Mouse (Mus musculus): Measurements from ENCODE around the gene Mogs. TPM values are rescaled to one million over a fixed set of nuclear protein-coding genes. Genes with fewer than 3 reads are reported as not detected.

Gene Mogs
- polyA plus RNA-seq, 1 experiment = 33.2 TPM

- Histone ChIP-seq H3K4me2 (ENCODE audit: low read depth) (no peak overlapping the region), H3K4me3 (no peak overlapping the region), H3K36me3 (ENCODE audit: control insufficient read depth, insufficient read depth) (no peaks in the 10 kb centered on the region), H3K79me2 (ENCODE audit: control insufficient read depth, insufficient read depth) (no peaks in the 10 kb centered on the region), H3K27me3 (ENCODE audit: control insufficient read depth, insufficient read depth, insufficient read length) (peaks cover 70% of the 10 kb centered on the region), H3ac (ENCODE audit: control insufficient read depth, insufficient read length) (no peak overlapping the region)
- TF ChIP-seq MAX (IDR thresholded peaks at IDR 0.05; ENCODE audit: low read depth) (no peak), MYOG (IDR thresholded peaks at IDR 0.05; ENCODE audit: control insufficient read depth in 1 of 3, insufficient read depth in 1 of 3, insufficient read length in 2 of 3, low read depth in 2 of 3) (no peak), TCF3 (IDR thresholded peaks at IDR 0.05; ENCODE audit: insufficient read length, low read depth) (no peak), E2F4 (IDR thresholded peaks at IDR 0.05; ENCODE audit: insufficient read depth) (no peak), USF1 (IDR thresholded peaks at IDR 0.05; ENCODE audit: low read depth) (no peak), SRF (IDR thresholded peaks at IDR 0.05; ENCODE audit: control insufficient read depth, insufficient read length, low read depth) (no peak), MYOD1 (IDR thresholded peaks at IDR 0.05; ENCODE audit: control insufficient read depth in 1 of 3, insufficient read length in 2 of 3, low read depth in 2 of 3) (no peak), CEBPB (IDR thresholded peaks at IDR 0.05; ENCODE audit: insufficient read depth, poor library complexity, severe bottlenecking) (no peak), TCF12 (IDR thresholded peaks at IDR 0.05; ENCODE audit: insufficient read depth, poor library complexity, severe bottlenecking) (no peak), REST (IDR thresholded peaks at IDR 0.05; ENCODE audit: insufficient read depth, insufficient read length) (no peak), POLR2A (IDR thresholded peaks at IDR 0.05; ENCODE audit: insufficient read length, low read depth) (no peak), POLR2AphosphoS2 (IDR thresholded peaks at IDR 0.05; ENCODE audit: insufficient read length, low read depth) (no peak)
These were observed 46.4 kb upstream of the Mogs start for GRCm38 (mm10) chr6:83068706-83069487.

GRCm38 (mm10) chr6:83069488-83070246 lies 45.6 kb upstream of the Mogs start:
- Histone ChIP-seq H3K4me2 (ENCODE audit: low read depth) (no peak overlapping the region), H3K36me3 (ENCODE audit: control insufficient read depth, insufficient read depth) (no peaks in the 10 kb centered on the region), H3K27me3 (ENCODE audit: control insufficient read depth, insufficient read depth, insufficient read length) (peaks cover 63% of the 10 kb centered on the region), H3K79me2 (ENCODE audit: control insufficient read depth, insufficient read depth) (no peaks in the 10 kb centered on the region), H3K4me3 (no peak overlapping the region), H3ac (ENCODE audit: control insufficient read depth, insufficient read length) (no peak overlapping the region)
- TF ChIP-seq CEBPB (IDR thresholded peaks at IDR 0.05; ENCODE audit: insufficient read depth, poor library complexity, severe bottlenecking) (no peak), POLR2A (IDR thresholded peaks at IDR 0.05; ENCODE audit: insufficient read length, low read depth) (no peak), MYOD1 (IDR thresholded peaks at IDR 0.05; ENCODE audit: control insufficient read depth in 1 of 3, insufficient read length in 2 of 3, low read depth in 2 of 3) (no peak), USF1 (IDR thresholded peaks at IDR 0.05; ENCODE audit: low read depth) (no peak), POLR2AphosphoS2 (IDR thresholded peaks at IDR 0.05; ENCODE audit: insufficient read length, low read depth) (no peak), E2F4 (IDR thresholded peaks at IDR 0.05; ENCODE audit: insufficient read depth) (no peak), MYOG (IDR thresholded peaks at IDR 0.05; ENCODE audit: control insufficient read depth in 1 of 3, insufficient read depth in 1 of 3, insufficient read length in 2 of 3, low read depth in 2 of 3) (no peak), TCF12 (IDR thresholded peaks at IDR 0.05; ENCODE audit: insufficient read depth, poor library complexity, severe bottlenecking) (no peak), MAX (IDR thresholded peaks at IDR 0.05; ENCODE audit: low read depth) (no peak), SRF (IDR thresholded peaks at IDR 0.05; ENCODE audit: control insufficient read depth, insufficient read length, low read depth) (no peak)

- TF ChIP-seq E2F4 (IDR thresholded peaks at IDR 0.05; ENCODE audit: insufficient read depth) = no peak
- no peak for TF ChIP-seq SRF (IDR thresholded peaks at IDR 0.05; ENCODE audit: control insufficient read depth, insufficient read length, low read depth)
- no peak for TF ChIP-seq REST (IDR thresholded peaks at IDR 0.05; ENCODE audit: insufficient read depth, insufficient read length)
- no peak for TF ChIP-seq CEBPB (IDR thresholded peaks at IDR 0.05; ENCODE audit: insufficient read depth, poor library complexity, severe bottlenecking)
- TF ChIP-seq USF1 (IDR thresholded peaks at IDR 0.05; ENCODE audit: low read depth) = no peak
- no peak for TF ChIP-seq TCF12 (IDR thresholded peaks at IDR 0.05; ENCODE audit: insufficient read depth, poor library complexity, severe bottlenecking)
- no peak for TF ChIP-seq MAX (IDR thresholded peaks at IDR 0.05; ENCODE audit: low read depth)
- TF ChIP-seq POLR2A (IDR thresholded peaks at IDR 0.05; ENCODE audit: insufficient read length, low read depth) = no peak
- TF ChIP-seq MYOG (IDR thresholded peaks at IDR 0.05; ENCODE audit: control insufficient read depth in 1 of 3, insufficient read depth in 1 of 3, insufficient read length in 2 of 3, low read depth in 2 of 3) = no peak
- Histone ChIP-seq H3K27me3 (ENCODE audit: control insufficient read depth, insufficient read depth, insufficient read length) (peaks cover 60% of the 10 kb centered on the region), H3K4me3 (no peak within 1 kb of the TSS)
These were observed 45.2 kb upstream of the Mogs start, which contains the start of gene Tlx2 for GRCm38 (mm10) chr6:83070247-83070310. Tlx2 (minus strand) TSS chr6:83070293.

GRCm38 (mm10) chr6:83070311-83071219 lies 44.7 kb upstream of the Mogs start:
- H3ac ChIP-seq (ENCODE audit: control insufficient read depth, insufficient read length) = no peak overlapping the region
- H3K4me2 ChIP-seq (ENCODE audit: low read depth) = no peak overlapping the region
- no peaks in the 10 kb centered on the region for H3K36me3 ChIP-seq (ENCODE audit: control insufficient read depth, insufficient read depth)
- no peak overlapping the region for H3K4me3 ChIP-seq
- no peaks in the 10 kb centered on the region for H3K79me2 ChIP-seq (ENCODE audit: control insufficient read depth, insufficient read depth)
- TF ChIP-seq SRF (IDR thresholded peaks at IDR 0.05; ENCODE audit: control insufficient read depth, insufficient read length, low read depth) (no peak), USF1 (IDR thresholded peaks at IDR 0.05; ENCODE audit: low read depth) (no peak), CEBPB (IDR thresholded peaks at IDR 0.05; ENCODE audit: insufficient read depth, poor library complexity, severe bottlenecking) (no peak), MYOG (IDR thresholded peaks at IDR 0.05; ENCODE audit: control insufficient read depth in 1 of 3, insufficient read depth in 1 of 3, insufficient read length in 2 of 3, low read depth in 2 of 3) (no peak), E2F4 (IDR thresholded peaks at IDR 0.05; ENCODE audit: insufficient read depth) (no peak), POLR2A (IDR thresholded peaks at IDR 0.05; ENCODE audit: insufficient read length, low read depth) (no peak), MAX (IDR thresholded peaks at IDR 0.05; ENCODE audit: low read depth) (no peak), REST (IDR thresholded peaks at IDR 0.05; ENCODE audit: insufficient read depth, insufficient read length) (no peak), POLR2AphosphoS2 (IDR thresholded peaks at IDR 0.05; ENCODE audit: insufficient read length, low read depth) (no peak), TCF3 (IDR thresholded peaks at IDR 0.05; ENCODE audit: insufficient read length, low read depth) (no peak), TCF12 (IDR thresholded peaks at IDR 0.05; ENCODE audit: insufficient read depth, poor library complexity, severe bottlenecking) (no peak), MYOD1 (IDR thresholded peaks at IDR 0.05; ENCODE audit: control insufficient read depth in 1 of 3, insufficient read length in 2 of 3, low read depth in 2 of 3) (no peak)
- H3K27me3 ChIP-seq (ENCODE audit: control insufficient read depth, insufficient read depth, insufficient read length) = peaks cover 57% of the 10 kb centered on the region

More at GRCm38 (mm10) chr6:83070247-83070310, 45.2 kb upstream of the Mogs start, which contains the start of gene Tlx2:
- no peaks in the 10 kb centered on the region for H3K79me2 ChIP-seq (ENCODE audit: control insufficient read depth, insufficient read depth)
- H3ac ChIP-seq (ENCODE audit: control insufficient read depth, insufficient read length) = no peak within 1 kb of the TSS
- no peaks in the 10 kb centered on the region for H3K36me3 ChIP-seq (ENCODE audit: control insufficient read depth, insufficient read depth)
- H3K4me2 ChIP-seq (ENCODE audit: low read depth) = no peak within 1 kb of the TSS
